Mouse (Mus musculus): ENCODE data around the gene Gm8180.
A peak's percentile ranks its signal among the peaks of the same experiment; 100 is the strongest.
"Not testable (repeated sequence)": the region's sequence is repeated elsewhere in the genome, so short reads cannot be mapped to it uniquely, and the experiment has no call there.

Gene Gm8180

DNA sequence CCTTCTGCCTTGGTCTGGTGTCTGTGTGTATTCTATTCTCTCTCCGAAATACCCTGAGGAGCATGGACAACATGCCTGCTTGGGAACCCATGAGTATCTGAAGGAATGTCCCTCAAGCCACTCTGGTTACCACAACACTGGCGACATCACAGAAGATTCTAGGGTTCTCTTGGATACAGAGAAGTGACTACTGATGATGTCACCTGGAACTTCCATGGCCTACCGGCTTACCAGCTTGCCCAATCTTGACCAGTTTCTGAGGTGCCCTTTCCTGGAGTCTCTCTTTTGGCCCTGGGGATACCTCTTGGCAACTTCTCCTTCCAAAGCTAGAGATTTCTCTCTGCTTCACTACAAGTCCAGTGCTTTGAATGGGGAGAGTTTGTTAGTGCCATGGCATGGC lies at the start of gene Gm8180:
Gm8180 (minus strand) TSS at position 101 of the 400 bp plus-strand sequence.
- DNase-seq (ENCODE audit: low spot score) = not testable (repeated sequence)

DNA sequence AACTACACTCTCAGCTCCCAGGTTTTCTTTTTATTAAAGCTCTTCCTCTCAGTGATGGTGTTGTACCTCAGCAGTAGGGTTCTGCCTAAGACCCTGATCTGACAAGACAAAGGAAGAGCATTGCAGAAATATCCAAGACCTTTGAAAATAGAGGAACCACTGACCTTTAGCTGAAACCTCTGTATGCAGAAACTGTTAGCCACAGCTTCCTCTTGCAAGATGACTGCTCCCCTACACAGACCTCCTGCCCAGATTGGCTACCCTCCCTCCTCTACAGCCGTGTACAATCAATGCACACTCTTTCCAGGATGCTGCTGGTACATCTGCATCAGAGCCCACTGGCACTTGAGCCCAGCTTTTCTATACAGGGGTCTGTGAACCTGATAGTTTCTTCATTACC lies 45.8 kb upstream of the Gm8180 start:
- not testable (repeated sequence) for DNase-seq (ENCODE audit: low spot score)

DNA sequence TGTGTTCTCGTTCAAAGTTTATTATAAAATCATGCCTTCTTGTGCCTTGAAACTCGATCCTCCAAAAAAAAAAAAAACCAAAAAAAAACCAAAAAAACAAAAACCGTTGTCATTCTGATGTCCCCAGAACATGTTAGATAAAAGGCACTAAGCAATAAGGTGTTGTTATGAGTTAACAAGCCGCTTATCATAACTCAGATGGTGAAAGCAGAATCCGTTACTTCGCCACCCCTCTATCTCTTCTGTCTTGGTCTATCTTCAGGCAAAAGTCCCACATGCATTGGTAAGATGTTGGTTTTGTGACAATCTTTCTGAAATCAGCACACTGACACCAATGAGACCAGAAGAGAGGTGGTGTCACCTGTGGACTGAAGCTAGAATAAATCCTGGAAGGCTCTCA lies 39.6 kb upstream of the Gm8180 start:
- DNase-seq (ENCODE audit: low spot score) = not testable (repeated sequence)

DNA sequence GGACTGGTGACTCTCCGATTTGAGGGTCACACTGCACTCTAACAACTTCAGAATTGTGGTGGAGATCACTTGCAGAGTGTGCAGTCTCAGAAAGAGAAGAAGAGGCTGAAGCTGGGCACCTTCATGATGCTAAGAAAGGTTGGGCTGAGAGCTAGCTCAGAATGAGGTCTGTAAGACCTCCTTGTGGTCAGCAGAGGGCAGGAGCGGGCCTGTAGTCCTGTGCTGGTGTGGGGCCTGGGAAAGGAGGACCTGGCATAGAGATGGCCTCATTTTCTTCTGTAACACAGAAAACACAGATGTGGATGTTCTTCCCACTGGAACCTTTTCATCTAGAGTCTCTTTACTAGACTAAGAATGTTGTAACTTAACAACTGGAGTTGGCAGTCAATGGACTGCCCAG lies 37.3 kb upstream of the Gm8180 start:
- not testable (repeated sequence) for DNase-seq (ENCODE audit: low spot score)

DNA sequence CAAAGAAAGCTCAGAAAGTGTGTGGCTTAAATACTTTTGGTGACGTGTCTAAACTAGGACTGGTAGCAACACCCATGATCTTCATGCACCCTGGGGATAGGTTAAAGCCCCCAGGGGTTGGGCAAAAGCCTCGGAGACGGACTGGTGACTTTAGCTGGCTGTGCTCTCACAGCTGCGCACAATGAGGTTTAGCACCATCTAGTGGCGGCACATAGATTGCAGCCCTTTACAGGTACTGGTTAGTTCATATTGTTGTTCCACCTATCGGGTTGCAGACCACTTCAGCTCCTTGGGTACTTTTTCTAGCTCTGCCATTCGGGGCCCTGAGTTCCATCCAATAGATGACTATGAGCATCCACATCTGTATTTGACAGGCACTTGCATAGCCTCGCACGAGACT lies 27.9 kb upstream of the Gm8180 start:
- DNase-seq (ENCODE audit: low spot score) = peak; percentile 49

DNA sequence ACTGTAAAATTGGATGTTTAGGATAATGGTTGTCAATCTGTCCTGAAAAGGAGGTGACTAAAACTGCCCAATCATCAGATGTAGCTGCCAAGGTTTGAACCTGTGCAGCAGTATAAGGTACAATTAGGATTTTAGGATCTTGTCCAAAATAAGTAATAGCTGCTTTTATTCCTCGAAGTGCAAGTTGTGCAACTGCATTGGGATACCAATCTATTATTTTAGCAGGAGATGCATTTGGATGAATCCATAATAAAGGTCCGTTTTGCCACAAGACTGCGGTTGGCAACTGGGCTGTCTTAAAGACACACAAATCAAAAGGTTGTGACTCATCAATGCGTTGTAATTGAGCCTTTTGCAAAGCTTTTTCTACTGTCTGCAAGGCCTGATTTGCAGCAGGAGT lies 23.6 kb upstream of the Gm8180 start:
- DNase-seq (ENCODE audit: low spot score) = not testable (repeated sequence)

DNA sequence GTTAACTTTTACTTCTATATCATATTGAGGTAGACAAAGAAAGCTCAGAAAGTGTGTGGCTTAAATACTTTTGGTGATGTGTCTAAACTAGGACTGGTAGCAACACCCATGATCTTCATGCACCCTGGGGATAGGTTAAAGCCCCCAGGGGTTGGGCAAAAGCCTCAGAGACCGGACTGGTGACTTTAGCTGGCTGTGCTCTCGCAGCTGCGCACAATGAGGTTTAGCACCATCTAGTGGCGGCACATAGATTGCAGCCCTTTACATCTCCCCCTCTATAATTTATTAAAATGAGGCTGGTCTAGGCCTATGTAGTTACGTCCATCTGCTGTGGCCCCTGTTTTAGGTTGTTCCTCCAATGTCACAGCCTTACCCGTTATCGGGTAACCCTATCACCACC lies 19.9 kb upstream of the Gm8180 start:
- DNase-seq (ENCODE audit: low spot score) = not testable (repeated sequence)

DNA sequence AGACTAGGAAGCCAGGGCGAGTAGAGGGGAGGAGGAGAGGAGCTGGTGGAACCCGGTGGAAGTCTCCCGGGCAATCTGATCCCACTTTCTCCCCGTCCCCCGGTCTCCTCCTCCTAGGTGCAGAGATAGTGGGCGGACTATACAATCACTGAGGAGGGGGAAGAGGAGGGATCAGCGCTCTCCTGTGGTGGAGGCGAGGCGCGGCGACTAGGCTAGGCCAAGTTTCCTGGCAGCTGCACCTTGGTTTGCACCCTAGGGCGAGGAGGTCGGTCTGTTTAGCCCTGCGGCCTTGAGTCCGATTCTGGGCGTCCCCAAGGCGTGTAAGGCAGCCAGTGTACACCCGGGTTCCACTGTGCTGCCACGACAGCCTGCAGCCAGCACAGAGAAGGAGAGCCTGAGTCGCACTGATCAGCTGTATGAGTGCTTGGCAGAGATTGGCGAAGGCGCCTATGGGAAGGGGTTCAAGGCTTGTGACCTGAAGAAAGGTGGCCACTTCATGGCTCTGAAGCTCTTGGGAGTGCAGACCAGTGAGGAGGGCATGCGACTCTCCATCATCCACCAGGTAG lies 12.4 kb upstream of the Gm8180 start:
- DNase-seq (ENCODE audit: low spot score) = peak; percentile 27

DNA sequence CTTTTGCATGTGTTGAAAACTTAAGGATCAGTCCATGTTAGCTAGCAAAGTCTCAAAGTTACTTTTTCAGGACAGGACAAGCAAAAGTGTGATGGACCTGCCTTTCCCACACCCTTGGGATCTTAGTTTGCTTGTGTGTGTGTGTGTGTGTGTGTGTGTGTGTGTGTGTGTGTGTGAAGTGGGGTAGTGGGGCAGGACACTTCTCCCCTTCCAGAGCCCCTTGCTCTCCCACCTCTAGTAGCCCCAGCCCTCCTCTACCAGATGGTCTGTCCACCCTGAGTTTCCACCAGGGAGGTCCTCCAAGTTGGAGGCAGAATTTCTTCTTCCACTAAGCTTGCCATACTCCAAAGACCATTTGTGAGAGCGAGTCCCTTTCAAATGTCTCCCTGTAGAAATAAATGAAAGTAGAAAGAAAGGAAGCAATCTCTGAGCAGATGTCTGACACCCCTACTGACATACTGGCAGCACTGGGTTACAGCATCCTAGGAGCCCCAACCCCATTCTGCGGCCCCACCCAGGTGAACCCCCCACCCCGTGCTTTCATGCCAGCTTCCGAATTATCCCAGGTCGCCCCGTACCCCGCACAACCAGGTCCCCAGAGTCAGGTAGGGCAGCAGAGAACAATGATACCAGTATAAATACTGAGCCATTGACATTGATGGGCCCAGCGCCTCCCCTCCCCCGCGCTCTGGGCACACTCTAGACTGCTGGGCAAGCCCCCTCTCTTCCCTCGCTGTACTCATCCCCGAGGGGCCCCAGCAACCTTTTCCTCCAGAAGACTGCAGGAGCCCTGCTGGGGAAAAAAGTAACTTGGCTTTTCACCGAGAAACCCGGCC lies 11.7 kb upstream of the Gm8180 start:
- no peak for DNase-seq (ENCODE audit: low spot score)

DNA sequence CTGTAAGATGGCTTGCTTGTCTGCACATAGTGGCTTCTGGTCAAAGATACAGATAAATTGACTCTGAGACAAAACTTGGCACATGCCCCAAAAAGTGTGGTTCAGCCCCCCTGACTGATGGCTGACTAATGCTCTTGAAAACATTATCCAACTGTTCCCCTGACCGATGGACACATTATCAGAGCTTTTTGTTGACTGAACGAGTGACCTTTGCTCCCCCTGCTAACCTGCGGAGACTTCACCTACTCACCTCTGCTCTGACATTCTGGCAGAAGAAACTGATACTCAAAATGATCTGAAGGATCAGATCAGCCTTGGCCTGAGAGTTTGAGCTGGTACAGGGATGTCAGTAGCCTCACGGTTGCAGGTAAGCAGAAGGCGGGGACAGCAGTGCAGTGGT lies 9.3 kb upstream of the Gm8180 start:
- DNase-seq (ENCODE audit: low spot score) = not testable (repeated sequence)

DNA sequence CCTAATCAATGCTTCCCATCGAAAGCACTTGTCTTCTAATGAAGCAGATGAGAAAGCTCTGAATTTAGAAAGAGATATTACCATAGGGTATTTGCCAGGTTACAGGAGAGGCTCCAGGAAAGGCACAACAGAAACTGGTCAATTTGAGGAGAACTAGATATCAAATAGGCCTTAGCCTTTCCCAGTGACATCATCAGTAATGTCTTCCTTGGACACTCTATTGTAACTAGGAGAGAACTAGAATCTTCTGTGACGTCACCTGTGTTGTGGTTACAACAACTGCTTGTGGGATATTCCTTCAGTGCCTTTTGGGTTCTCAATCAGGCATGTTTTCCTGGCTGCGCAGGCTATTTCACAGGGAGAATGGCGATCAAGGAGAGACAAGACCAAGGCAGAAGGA lies 37.0 kb downstream of the Gm8180 start, which contains the start of gene Gm6526:
Gm6526 (plus strand) TSS at position 301 of the 400 bp plus-strand sequence.
- DNase-seq (ENCODE audit: low spot score) = not testable (repeated sequence)
